Mouse (Mus musculus) cerebellum, adult 2 months (tissue): ENCODE measurements around the gene Gm438.

Experiments used
- CTCF ChIP-seq: fragments of 200-500 bp; IDR thresholded peaks from 2 replicates; pipeline ENCODE4 v1.5.1; 2011; ENCODE audit warnings: low read depth, mild to moderate bottlenecking, control low read depth, low read length, moderate library complexity, borderline replicate concordance; ENCODE audit not compliant: insufficient read depth
- POLR2A ChIP-seq: fragments of 200-500 bp; IDR thresholded peaks from 2 replicates; pipeline ENCODE4 v1.6.1; 2011; ENCODE audit warnings: low read length, control low read depth, borderline replicate concordance; ENCODE audit not compliant: insufficient read depth

- TF ChIP-seq CTCF (no peak), POLR2A (no peak)
Observed at GRCm38 (mm10) chr4:144823996-144824395, 37.6 kb upstream of the Gm438 start.
